Mouse (Mus musculus) megakaryocyte, adult 5-6 weeks (primary cell): ENCODE data around the gene Stfa2l1. TPM values are rescaled to one million over a fixed set of nuclear protein-coding genes. Genes with fewer than 3 reads are reported as not detected.
"Not testable (repeated sequence)": the region's sequence is repeated elsewhere in the genome, so short reads cannot be mapped to it uniquely, and the experiment has no call there.

Source experiments
- ATAC-seq: 2 replicates; pipeline ENCODE4 v1.8.0; 2016; ENCODE audit warnings: mild to moderate bottlenecking, inconsistent platforms; ENCODE audit not compliant: poor library complexity, severe bottlenecking
- total RNA-seq, 2 experiments: library from RNA; stranded (forward) in 1 of 2; stranded (reverse) in 1 of 2; fragments of 153-499, 151-499 nt in 1 of 2; fragments of 221-1000, 200-1000 nt in 1 of 2; gene quantifications; 2 replicates each; pipeline versions ENCODE4 v1.2.3 to v1.2.4; 2015 to 2017

Stfa2l1 gene
- total RNA-seq (2015) (187 and 247 TPM in 2 replicates), total RNA-seq (2017) (52.8 and 60.3 TPM in 2 replicates)

DNA sequence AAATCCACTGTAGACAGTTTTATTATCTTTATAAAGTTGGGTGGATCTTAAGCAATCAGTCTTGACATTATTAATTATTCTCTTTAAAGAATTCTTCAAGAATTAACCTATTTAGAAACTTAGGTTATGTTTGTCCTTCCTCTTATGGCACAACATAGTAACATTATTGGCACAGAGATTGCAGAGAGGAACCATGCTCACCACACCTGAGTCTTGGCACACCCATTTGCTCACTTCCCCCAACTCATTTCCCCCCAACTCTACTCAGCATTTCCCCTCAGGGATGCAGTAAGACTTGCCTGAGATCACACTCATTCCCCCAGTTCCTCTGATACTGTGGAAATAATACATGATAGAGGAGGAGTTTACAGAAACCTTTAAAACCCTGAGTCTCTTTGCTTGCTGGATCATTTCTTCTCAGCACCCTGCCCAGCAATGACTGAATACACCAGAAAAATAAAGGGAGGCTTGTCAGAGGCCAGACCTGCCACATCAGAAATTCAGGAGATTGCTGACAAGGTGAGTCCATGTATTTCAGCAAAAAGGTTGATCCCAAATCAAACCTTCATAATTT, at the start of gene Stfa2l1:
TSS of gene Stfa2l1 (plus strand) at position 410 of the 574 bp plus-strand sequence.
- peak; percentile 86 for ATAC-seq

DNA sequence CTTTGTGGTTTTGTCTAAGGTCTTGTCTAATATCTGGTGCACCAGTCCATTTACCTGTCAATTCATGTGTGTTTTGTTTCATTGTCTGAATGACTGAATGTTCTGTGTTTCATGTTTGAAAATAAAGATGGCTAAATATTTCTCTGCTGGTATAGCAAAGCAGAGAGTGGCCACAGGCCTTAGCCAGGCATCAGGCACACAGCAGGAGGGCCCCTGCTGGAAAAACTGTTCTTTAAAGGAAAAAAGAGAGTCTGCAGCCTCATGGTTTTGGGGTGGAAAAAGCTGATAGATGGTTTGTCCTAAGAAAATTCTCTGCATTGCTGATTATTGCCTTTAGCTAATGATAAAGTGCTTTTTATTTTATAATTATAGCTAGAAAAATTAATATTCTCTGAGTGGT, 45.1 kb upstream of the Stfa2l1 start:
- ATAC-seq, result not testable (repeated sequence)

DNA sequence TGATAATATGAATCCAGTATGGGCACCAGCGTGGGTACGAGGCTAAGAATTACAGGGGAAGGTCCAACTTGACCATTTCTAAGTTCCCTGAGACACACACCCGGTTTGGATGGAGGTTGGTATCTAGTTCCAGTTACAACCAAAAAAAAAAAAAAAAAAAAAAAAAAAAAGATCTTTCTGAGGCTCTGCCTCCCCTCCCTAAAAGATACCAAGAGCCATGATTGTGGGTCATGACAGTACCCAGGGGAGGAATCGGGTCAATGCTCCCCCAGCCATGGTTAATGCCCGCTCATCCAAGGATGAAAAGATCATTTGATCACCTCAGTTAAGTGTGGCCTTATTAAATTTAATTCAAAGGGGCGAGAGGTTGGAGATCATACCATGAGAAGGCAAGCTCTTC, 40.9 kb upstream of the Stfa2l1 start:
- not testable (repeated sequence) for ATAC-seq

DNA sequence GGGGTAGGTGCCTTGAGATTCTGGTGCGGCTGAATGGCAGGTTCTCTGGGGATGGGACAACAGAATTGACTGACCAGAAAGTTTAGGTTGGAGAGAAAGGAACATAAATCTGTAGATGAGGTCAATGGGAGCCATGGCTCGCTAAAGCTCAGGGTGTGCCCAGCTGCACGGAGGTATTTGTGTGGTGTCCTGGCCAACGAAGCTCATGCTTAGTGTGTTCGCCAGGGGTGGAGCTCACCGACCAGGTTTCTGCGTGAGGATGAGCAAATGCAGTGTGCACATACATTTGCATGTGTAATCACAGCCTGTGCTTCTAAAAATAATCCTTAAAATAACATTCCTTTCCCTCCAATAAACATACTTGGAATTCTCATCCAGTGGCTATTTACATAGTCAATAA, 28.5 kb upstream of the Stfa2l1 start:
- ATAC-seq, result no peak

DNA sequence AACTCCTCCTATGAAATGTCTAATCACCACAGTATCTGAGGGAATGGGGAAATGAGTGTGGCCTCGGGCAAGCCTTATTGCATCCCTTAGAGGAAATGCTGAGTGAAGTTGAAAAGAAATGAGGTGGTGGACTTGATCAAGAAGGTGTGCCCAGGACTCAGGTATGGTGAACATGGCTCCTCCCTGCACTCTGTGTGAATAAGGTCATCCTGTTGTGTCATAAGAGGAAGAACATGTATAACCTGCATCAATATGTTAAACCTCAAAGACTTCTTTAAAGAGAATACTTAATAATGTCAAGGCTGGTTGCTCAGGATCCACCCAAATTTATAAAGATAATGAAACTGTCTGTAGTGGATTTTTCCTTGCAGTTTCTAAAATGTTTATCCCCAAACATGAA, 25.5 kb upstream of the Stfa2l1 start, which contains the start of gene Csta1:
TSS of gene Csta1 (minus strand) at position 101 of the 400 bp plus-strand sequence.
- no peak for ATAC-seq

DNA sequence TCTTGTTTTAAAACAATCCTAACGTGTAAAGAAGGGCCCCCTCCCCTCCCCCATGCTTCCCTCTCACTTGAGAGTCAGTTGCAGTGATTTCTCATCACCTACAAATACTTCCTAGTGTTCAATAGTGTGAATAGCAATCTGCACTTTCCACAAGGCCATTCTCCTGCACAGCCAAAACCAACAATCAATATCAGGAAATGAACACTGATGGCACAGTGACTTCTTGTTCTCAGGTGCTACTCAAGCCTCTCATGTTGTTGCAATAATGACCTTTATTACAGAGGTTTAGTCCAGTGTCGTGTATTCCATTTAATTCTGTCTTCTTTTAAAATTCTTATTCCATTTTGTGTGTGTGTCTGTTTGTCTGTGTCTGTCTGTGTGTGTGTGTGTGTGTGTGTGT, 18.4 kb upstream of the Stfa2l1 start:
- ATAC-seq, result no peak

DNA sequence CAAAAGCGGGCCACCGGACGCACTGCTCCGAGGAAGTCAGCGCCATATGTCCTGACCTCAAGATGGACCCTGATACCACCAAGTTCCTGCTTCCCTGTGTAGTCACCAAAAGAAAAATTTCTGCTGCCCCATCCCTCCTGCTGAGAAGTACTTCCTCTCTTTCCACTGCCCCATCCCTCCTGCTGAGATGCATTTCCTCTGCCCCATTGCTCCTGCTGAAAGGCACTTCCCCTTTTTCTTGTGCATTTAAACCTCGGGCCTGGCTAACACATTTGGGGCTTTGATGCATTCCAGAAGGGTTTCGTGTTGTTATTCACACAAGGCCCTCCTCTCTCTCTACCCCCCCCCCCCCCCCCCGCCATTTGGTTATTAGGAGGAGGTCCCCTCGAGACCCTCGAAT, 11.2 kb downstream of the Stfa2l1 start:
- ATAC-seq, result not testable (repeated sequence)

DNA sequence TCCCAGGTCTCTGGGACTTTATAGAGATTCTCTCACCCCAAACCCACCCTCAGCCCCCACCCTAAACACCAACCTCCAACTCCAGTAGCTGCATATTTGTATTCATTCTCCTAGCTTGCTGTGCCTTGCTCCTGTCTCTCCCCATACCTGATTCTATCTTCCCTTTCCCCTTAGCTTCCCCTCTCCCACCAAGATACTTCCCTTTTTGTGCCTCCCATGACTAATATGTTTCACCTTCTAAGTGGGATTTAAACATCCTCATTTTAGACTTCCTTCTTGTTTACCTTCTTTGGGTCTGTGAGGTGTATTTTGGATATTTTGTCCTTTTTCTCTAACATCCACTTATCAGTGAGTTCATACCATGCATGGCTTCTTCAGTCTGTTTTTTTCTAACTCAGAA, 19.5 kb downstream of the Stfa2l1 start:
- ATAC-seq, result peak; percentile 59

DNA sequence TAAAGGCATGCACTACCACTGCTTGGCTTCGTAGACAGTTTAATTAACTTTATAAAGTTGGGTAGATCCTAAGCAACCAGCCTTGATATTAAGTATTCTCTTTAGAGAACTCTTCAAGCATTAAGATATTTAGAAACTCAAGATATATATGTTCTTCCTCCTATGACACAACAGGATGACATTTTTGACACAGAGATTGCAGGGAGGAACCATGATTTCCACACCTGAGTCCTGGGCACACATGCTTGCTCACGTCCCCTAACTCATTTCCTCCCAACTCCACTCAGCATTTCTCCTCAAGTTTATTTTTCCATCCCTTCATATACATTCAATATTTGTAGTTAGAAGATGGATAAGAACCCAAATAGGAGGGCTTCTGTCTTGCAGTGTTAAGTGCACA, 23.3 kb downstream of the Stfa2l1 start:
- ATAC-seq, result peak; percentile 86

DNA sequence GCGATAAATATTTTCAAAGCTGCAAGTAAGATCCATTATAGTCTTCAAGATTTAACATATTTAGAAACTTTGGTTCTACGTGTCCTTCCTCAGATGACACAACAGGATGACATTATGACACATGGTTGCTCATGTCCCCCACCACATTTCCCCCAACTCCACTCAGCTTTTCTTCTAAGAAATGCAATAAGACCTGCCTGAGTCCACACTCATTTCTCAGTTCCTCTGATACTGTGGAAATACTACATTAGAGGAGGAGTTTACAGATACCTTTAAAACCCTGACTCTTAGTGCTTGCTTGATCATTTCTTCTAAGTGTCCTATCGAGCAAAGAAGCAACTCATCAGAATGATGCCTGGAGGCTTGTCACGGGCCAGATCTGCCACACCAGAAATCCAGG, 27.3 kb downstream of the Stfa2l1 start, which contains the start of gene Gm5483:
TSS of gene Gm5483 (plus strand) at position 301 of the 400 bp plus-strand sequence.
- peak; percentile 45 for ATAC-seq

DNA sequence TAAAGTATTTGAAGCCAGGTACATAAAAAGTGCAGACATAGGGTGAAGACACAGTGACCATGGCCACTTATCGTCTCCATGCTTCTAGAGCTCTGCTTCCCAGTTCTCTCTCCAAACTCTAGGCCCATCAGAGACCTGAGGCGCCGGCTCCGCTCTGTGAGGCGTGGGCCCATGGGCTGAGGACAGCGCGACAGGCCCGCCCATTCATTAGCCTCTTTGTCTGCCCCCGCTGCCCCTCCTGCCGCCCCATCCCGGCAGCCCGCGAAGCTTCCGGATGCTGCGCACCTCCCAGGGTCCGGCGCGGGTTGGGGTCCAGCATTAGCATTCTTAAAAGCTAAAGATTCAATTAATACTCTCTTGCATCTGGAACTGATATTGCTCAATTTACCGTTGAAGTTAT, 42.6 kb downstream of the Stfa2l1 start:
- ATAC-seq, result no peak

DNA sequence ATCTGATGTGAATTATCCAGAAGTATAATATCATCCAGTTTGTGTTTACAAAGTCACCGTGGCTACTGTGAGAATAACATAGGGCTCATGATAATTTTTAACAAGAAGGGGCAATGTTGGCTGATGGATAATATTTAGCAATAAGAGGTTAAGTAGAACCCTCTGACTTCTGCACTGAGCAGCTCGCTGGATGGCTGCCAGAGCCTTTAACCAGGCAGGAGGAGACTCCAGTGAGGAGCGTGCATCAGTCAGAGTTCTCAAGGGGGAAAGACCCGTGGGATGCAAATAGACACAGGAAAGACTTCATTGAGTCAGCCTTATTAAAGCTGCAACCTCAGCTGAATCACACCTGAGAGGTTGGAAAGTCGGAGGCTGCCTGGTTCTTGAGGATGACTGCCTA, 47.2 kb downstream of the Stfa2l1 start:
- no peak for ATAC-seq

DNA sequence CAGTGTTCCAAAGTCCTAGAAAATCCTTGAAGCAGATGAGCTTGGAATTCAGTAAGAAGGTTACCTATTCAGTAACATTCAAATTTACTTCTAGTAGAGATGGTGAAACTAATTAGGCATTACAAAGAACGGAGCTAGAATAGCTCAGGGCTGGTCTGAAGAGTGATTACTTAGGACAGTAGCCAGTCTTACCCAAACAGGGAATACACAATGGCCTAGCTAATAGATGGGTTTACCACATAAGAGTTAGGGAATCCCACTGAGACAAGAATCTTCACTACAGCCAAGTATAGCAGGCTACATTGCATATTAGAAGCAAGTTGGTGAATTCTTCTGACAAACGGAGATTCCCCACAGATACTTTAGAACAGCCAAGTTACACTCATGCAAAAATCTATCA, 49.1 kb downstream of the Stfa2l1 start:
- not testable (repeated sequence) for ATAC-seq

DNA sequence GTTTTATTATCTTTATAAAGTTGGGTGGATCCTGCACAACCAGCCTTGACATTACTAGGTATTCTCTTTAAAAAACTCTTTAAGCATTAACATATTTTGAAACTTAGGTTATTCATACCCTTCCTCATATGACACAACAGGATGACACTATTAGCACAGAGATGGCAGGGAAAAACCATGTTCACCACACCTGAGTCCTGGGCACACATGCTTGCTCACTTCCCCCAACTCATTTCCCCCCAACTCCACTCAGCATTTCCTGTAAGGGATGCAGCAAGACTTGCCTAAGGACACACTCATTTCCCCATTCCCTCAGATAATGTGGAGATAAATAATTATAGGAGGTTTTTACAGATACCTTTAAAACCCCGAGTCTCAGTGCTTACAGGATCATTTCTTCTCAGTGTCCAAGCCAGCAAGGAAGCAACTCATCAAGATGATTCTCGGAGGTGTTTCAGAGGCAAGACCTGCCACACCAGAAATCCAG, 53.4 kb downstream of the Stfa2l1 start, which contains the start of gene Gm5416:
TSS of gene Gm5416 (plus strand) at position 437 of the 487 bp plus-strand sequence.
- ATAC-seq, result no peak

Other genes starting within 250 kb of the Stfa2l1 start
- 25.0 and 26.3 TPM in 2 replicates for gene Parp9, start 218.3 kb upstream of the Stfa2l1 start, total RNA-seq (2015)
- 48.2 and 63.1 TPM in 2 replicates for gene Parp9, start 218.3 kb upstream of the Stfa2l1 start, total RNA-seq (2017)
- gene Dtx3l, start 217.7 kb upstream of the Stfa2l1 start, total RNA-seq (2015), result 32.6 and 36.5 TPM in 2 replicates
- gene Dtx3l, start 217.7 kb upstream of the Stfa2l1 start, total RNA-seq (2017), result 50.0 and 51.3 TPM in 2 replicates
- 36.0 and 39.1 TPM in 2 replicates for gene Kpna1, start 178.1 kb upstream of the Stfa2l1 start, total RNA-seq (2015)
- gene Kpna1, start 178.1 kb upstream of the Stfa2l1 start, total RNA-seq (2017), result 29.4 and 31.9 TPM in 2 replicates
- gene Wdr5b, start 115.6 kb upstream of the Stfa2l1 start, total RNA-seq (2015), result 5.5 and 6.9 TPM in 2 replicates
- 11.7 and 12.0 TPM in 2 replicates for gene Wdr5b, start 115.6 kb upstream of the Stfa2l1 start, total RNA-seq (2017)
- gene Fam162a, start 85.2 kb upstream of the Stfa2l1 start, total RNA-seq (2015), result 42.3 and 54.9 TPM in 2 replicates
- 32.4 and 33.1 TPM in 2 replicates for gene Fam162a, start 85.2 kb upstream of the Stfa2l1 start, total RNA-seq (2017)
- 24.1 and 29.0 TPM in 2 replicates for gene Ccdc58, start 85.1 kb upstream of the Stfa2l1 start, total RNA-seq (2015)
- gene Ccdc58, start 85.1 kb upstream of the Stfa2l1 start, total RNA-seq (2017), result 26.9 and 31.5 TPM in 2 replicates
- gene Csta1, start 25.6 kb upstream of the Stfa2l1 start, total RNA-seq (2015), result not detected in 2 replicates
- gene Csta1, start 25.6 kb upstream of the Stfa2l1 start, total RNA-seq (2017), result not detected in 2 replicates
- gene Gm5483, start 27.4 kb downstream of the Stfa2l1 start, total RNA-seq (2015), result 135 and 136 TPM in 2 replicates
- 136 and 159 TPM in 2 replicates for gene Gm5483, start 27.4 kb downstream of the Stfa2l1 start, total RNA-seq (2017)
- 1.0 TPM in 1 of 2 replicates, not detected in the other for gene Gm5416, start 53.6 kb downstream of the Stfa2l1 start, total RNA-seq (2015)
- not detected in 2 replicates for gene Gm5416, start 53.6 kb downstream of the Stfa2l1 start, total RNA-seq (2017)
- gene 2010005H15Rik, start 64.7 kb downstream of the Stfa2l1 start, total RNA-seq (2015), result 1.1 TPM in 1 of 2 replicates, not detected in the other
- gene 2010005H15Rik, start 64.7 kb downstream of the Stfa2l1 start, total RNA-seq (2017), result not detected in 2 replicates
- 15.0 and 16.9 TPM in 2 replicates for gene Stfa1, start 120.1 kb downstream of the Stfa2l1 start, total RNA-seq (2015)
- 6.9 and 10.9 TPM in 2 replicates for gene Stfa1, start 120.1 kb downstream of the Stfa2l1 start, total RNA-seq (2017)
- gene BC117090, start 177.5 kb downstream of the Stfa2l1 start, total RNA-seq (2015), result 0.78 TPM in 1 of 2 replicates, not detected in the other
- gene BC117090, start 177.5 kb downstream of the Stfa2l1 start, total RNA-seq (2017), result not detected in 2 replicates
- 7.3 and 16.5 TPM in 2 replicates for gene BC100530, start 210.9 kb downstream of the Stfa2l1 start, total RNA-seq (2015)
- 5.6 and 6.5 TPM in 2 replicates for gene BC100530, start 210.9 kb downstream of the Stfa2l1 start, total RNA-seq (2017)